ENCODE assay signal across 27 mouse cellular contexts in genomic region chr7:38008359-38008758, GRCm38 (mm10). TPM values are rescaled to one million over a fixed set of nuclear protein-coding genes. Genes with fewer than 3 reads are reported as not detected.
A peak's percentile ranks its signal among the peaks of the same experiment; 100 is the strongest.
DNase-seq lines count a peak whose midpoint lies in the region; ATAC-seq lines count a peak whose summit lies in the region.
"Had no signal": no experiment of that assay in that cellular context is flagged by ENCODE, and none has a peak within 500 bp of the region (broad histone marks: within the 10 kb centered on the region; RNA-seq: fewer than 3 reads in every experiment).

No protein-coding gene starts in this region.

- no peaks in the 10 kb centered on the region for H3K9me3 ChIP-seq in embryonic facial prominence, embryonic 14.5 days (ENCODE audit: control insufficient read depth, low read length)
- H3K9me3 ChIP-seq in embryonic facial prominence, embryonic 10.5 days, result no peaks in the 10 kb centered on the region
- H3K9me3 ChIP-seq in midbrain, embryonic 11.5 days (ENCODE audit: control insufficient read depth, low read length), result no peaks in the 10 kb centered on the region
- no peaks in the 10 kb centered on the region for H3K9me3 ChIP-seq in midbrain, embryonic 16.5 days (replicated peaks; ENCODE audit: control insufficient read depth, low read length, poor library complexity, severe bottlenecking)
- H3K9me3 ChIP-seq: embryonic facial prominence, embryonic 12.5 days; embryonic facial prominence, embryonic 15.5 days; forebrain, embryonic 10.5 days; forebrain, embryonic 13.5 days; forebrain, embryonic 15.5 days; G1E had no signal

- WGBS in embryonic facial prominence, embryonic 14.5 days, result 64% methylated on average over 6 of the region's 6 CpGs
- WGBS in embryonic facial prominence, embryonic 10.5 days, result 90% methylated on average over 6 of the region's 6 CpGs
- WGBS in midbrain, embryonic 11.5 days, result 86% methylated on average over 6 of the region's 6 CpGs
- 80% methylated on average over 6 of the region's 6 CpGs for whole genome bisulfite sequencing in midbrain, embryonic 16.5 days

- peak; percentile 47 for DNase-seq in embryonic facial prominence, embryonic 14.5 days (ENCODE audit: low spot score)
- no peak for DNase-seq in embryonic facial prominence, embryonic 10.5 days (ENCODE audit: low spot score)
- DNase-seq in midbrain, embryonic 11.5 days (ENCODE audit: low spot score, missing footprints), result peak; percentile 33
- peak; percentile 18 for DNase-seq in telencephalon, adult 2 months (ENCODE audit: low read depth, low spot score)
- DNase-seq in layer of hippocampus, adult 9-10 months (ENCODE audit: low spot score), result no peak
- DNase-seq: adrenal gland, adult 2 months; adrenal gland, postnatal 10 days; adrenal gland, postnatal 25 days; B cell, adult 2 months; cerebellum, adult 11 months; cerebellum, adult 18-20 months; cerebellum, adult 8-10 months; cerebellum, adult 9-11 months; cerebellum, postnatal 14 days; cerebellum, postnatal 36 days; embryo, embryonic 11 days; forebrain, postnatal 0 days had no signal

- H3K27ac ChIP-seq in embryonic facial prominence, embryonic 14.5 days (replicated peaks; ENCODE audit: low read depth, low read length), result no peak overlapping the region
- H3K27ac ChIP-seq in embryonic facial prominence, embryonic 10.5 days (replicated peaks), result no peak overlapping the region
- H3K27ac ChIP-seq in midbrain, embryonic 11.5 days (ENCODE audit: low read depth, low read length), result no peak overlapping the region
- no peak overlapping the region for H3K27ac ChIP-seq in midbrain, embryonic 16.5 days (ENCODE audit: low read length)
- H3K27ac ChIP-seq: embryonic facial prominence, embryonic 12.5 days; embryonic facial prominence, embryonic 15.5 days; forebrain, embryonic 10.5 days; forebrain, embryonic 13.5 days; forebrain, embryonic 15.5 days had no signal

- no peak overlapping the region for H3K4me3 ChIP-seq in embryonic facial prominence, embryonic 14.5 days (ENCODE audit: low read depth, low read length)
- no peak overlapping the region for H3K4me3 ChIP-seq in embryonic facial prominence, embryonic 10.5 days
- H3K4me3 ChIP-seq in midbrain, embryonic 11.5 days (ENCODE audit: low read depth, low read length), result no peak overlapping the region
- H3K4me3 ChIP-seq in midbrain, embryonic 16.5 days (ENCODE audit: low read depth, low read length), result no peak overlapping the region
- H3K4me3 ChIP-seq: embryonic facial prominence, embryonic 12.5 days; embryonic facial prominence, embryonic 15.5 days; erythroblast, embryonic 14.5 days; forebrain, embryonic 10.5 days; forebrain, embryonic 13.5 days; forebrain, embryonic 15.5 days had no signal

- no peak overlapping the region for H3K4me2 ChIP-seq in embryonic facial prominence, embryonic 14.5 days (ENCODE audit: low read depth, low read length)
- H3K4me2 ChIP-seq in midbrain, embryonic 11.5 days, result no peak overlapping the region
- no peak overlapping the region for H3K4me2 ChIP-seq in midbrain, embryonic 16.5 days (ENCODE audit: low read length)
- H3K4me2 ChIP-seq: embryonic facial prominence, embryonic 12.5 days; embryonic facial prominence, embryonic 15.5 days; forebrain, embryonic 13.5 days; forebrain, embryonic 15.5 days had no signal

- peaks cover 3% of the 10 kb centered on the region; the same call in 1 of the 2 replicates for H3K4me1 ChIP-seq in embryonic facial prominence, embryonic 14.5 days (ENCODE audit: control insufficient read depth, insufficient read depth, low read length)
- H3K4me1 ChIP-seq in embryonic facial prominence, embryonic 10.5 days, result no peaks in the 10 kb centered on the region
- no peaks in the 10 kb centered on the region for H3K4me1 ChIP-seq in midbrain, embryonic 11.5 days (ENCODE audit: control insufficient read depth, insufficient read depth, low read length)
- H3K4me1 ChIP-seq in midbrain, embryonic 16.5 days (ENCODE audit: control insufficient read depth, insufficient read depth, low read length), result no peaks in the 10 kb centered on the region
- H3K4me1 ChIP-seq: embryonic facial prominence, embryonic 12.5 days; embryonic facial prominence, embryonic 15.5 days; forebrain, embryonic 15.5 days had no signal

- no peaks in the 10 kb centered on the region for H3K36me3 ChIP-seq in embryonic facial prominence, embryonic 14.5 days (ENCODE audit: control insufficient read depth, insufficient read depth, low read length)
- no peaks in the 10 kb centered on the region for H3K36me3 ChIP-seq in embryonic facial prominence, embryonic 10.5 days (replicated peaks)
- H3K36me3 ChIP-seq in midbrain, embryonic 11.5 days (ENCODE audit: control insufficient read depth, insufficient read depth, low read length), result no peaks in the 10 kb centered on the region
- H3K36me3 ChIP-seq in midbrain, embryonic 16.5 days (ENCODE audit: control insufficient read depth, insufficient read depth, low read length), result no peaks in the 10 kb centered on the region
- H3K36me3 ChIP-seq: embryonic facial prominence, embryonic 12.5 days; embryonic facial prominence, embryonic 15.5 days; forebrain, embryonic 10.5 days; forebrain, embryonic 15.5 days had no signal

- no peak for ATAC-seq in embryonic facial prominence, embryonic 14.5 days (ENCODE audit: low read depth)
- ATAC-seq in midbrain, embryonic 11.5 days (ENCODE audit: low FRiP score), result no peak
- no peak for ATAC-seq in midbrain, embryonic 16.5 days
- ATAC-seq: CD4-positive, CD25-positive, alpha-beta regulatory T cell, adult 4 months; forebrain, embryonic 13.5 days; forebrain, embryonic 15.5 days; forebrain, postnatal 0 days had no signal

- H3K9ac ChIP-seq in embryonic facial prominence, embryonic 14.5 days (ENCODE audit: low read depth, low read length), result no peak overlapping the region
- H3K9ac ChIP-seq in midbrain, embryonic 11.5 days (ENCODE audit: low read length), result no peak overlapping the region
- H3K9ac ChIP-seq in midbrain, embryonic 16.5 days (ENCODE audit: low read depth, low read length), result no peak overlapping the region
- H3K9ac ChIP-seq: embryonic facial prominence, embryonic 12.5 days; embryonic facial prominence, embryonic 15.5 days; forebrain, embryonic 13.5 days; forebrain, embryonic 15.5 days; forebrain, postnatal 0 days had no signal

- no peaks in the 10 kb centered on the region for H3K27me3 ChIP-seq in embryonic facial prominence, embryonic 14.5 days (replicated peaks; ENCODE audit: control insufficient read depth, insufficient read depth, low read length)
- H3K27me3 ChIP-seq in embryonic facial prominence, embryonic 10.5 days (replicated peaks; ENCODE audit: low read depth, poor library complexity, severe bottlenecking), result no peaks in the 10 kb centered on the region
- no peaks in the 10 kb centered on the region for H3K27me3 ChIP-seq in midbrain, embryonic 11.5 days (ENCODE audit: control insufficient read depth, insufficient read depth, low read length)
- H3K27me3 ChIP-seq in midbrain, embryonic 16.5 days (ENCODE audit: control insufficient read depth, insufficient read depth, low read depth, low read length), result no peaks in the 10 kb centered on the region
- H3K27me3 ChIP-seq: CH12.LX; embryonic facial prominence, embryonic 12.5 days; embryonic facial prominence, embryonic 15.5 days; forebrain, embryonic 13.5 days; forebrain, embryonic 15.5 days had no signal

RNA-seq across cellular contexts. Expression of gene Uri1, which starts 15.0 kb away (rescaled TPM):
- polyA plus RNA-seq in embryonic facial prominence, embryonic 14.5 days (2014; fragmentation: Nextera tagmentation; extraction: Ambion mirVana), result 42.0 and 42.1 TPM in 2 replicates
- polyA plus RNA-seq in embryonic facial prominence, embryonic 10.5 days (2016; fragmentation: Nextera tagmentation; extraction: Ambion mirVana), result 48.3 and 49.0 TPM in 2 replicates
- 47.9 and 50.6 TPM in 2 replicates for polyA plus RNA-seq in midbrain, embryonic 11.5 days (2014; fragmentation: Nextera tagmentation; extraction: Ambion mirVana)
- polyA plus RNA-seq in midbrain, embryonic 16.5 days (2015; fragmentation: Nextera tagmentation; extraction: Ambion mirVana), result 33.3 TPM in 2 replicates

Comparison
In these comparisons a context has a peak if more than half of its experiments do, and no peak if none do; other contexts are left out.
1. DNase-seq: peak in embryonic facial prominence, embryonic 14.5 days (single experiment), midbrain, embryonic 11.5 days (single experiment) and telencephalon, adult 2 months (single experiment); none in embryonic facial prominence, embryonic 10.5 days (single experiment) and layer of hippocampus, adult 9-10 months (single experiment).